Mouse (Mus musculus) testis, adult 2 months (tissue): ENCODE measurements around the gene Foxn3.

Experiments
- CTCF ChIP-seq: fragments of 200-500 bp; IDR thresholded peaks from 2 replicates; pipeline ENCODE4 v1.5.1; 2012; ENCODE audit warnings: low read depth, mild to moderate bottlenecking, inconsistent platforms, low read length, moderate library complexity; ENCODE audit not compliant: control insufficient read depth, insufficient read depth, insufficient replicate concordance
- POLR2A ChIP-seq: fragments of 200-500 bp; IDR thresholded peaks from 2 replicates; pipeline ENCODE4 v1.6.1; 2012; ENCODE audit warnings: low read depth, mild to moderate bottlenecking, inconsistent platforms, low read length, moderate library complexity; ENCODE audit not compliant: control insufficient read depth

DNA sequence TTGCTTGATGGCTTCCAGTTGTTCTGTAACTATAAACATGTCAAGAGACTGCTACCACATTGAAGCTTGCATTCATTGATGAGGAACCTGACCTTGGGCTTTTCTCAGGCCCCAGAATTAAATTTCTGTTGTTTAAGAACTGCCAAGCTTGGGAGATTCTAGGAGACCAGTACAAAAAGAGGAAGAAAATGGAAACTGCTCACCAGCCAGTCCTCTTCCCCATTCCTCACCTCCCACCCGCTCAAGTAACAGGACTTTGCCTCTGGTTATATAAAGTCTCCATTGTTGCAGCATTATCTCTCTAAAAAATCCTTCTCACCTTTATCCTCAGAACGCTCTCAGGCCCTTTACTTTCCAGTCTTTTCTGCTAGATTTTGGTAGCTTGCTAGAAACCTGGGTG, 265.6 kb downstream of the Foxn3 start:
- TF ChIP-seq CTCF (no peak), POLR2A (no peak)
